Mouse (Mus musculus): ENCODE results near the gene Alox5. TPM values are rescaled to one million over a fixed set of nuclear protein-coding genes. Genes with fewer than 3 reads are reported as not detected.

The Alox5 gene
- total RNA-seq (2017) = 110 and 128 TPM in 2 replicates

GRCm38 (mm10) chr6:116460544-116461283, at the start of gene Alox5:
Gene Alox5 (minus strand): TSS chr6:116461178.
- ATAC-seq (ENCODE audit: extremely low read depth, insufficient number of reproducible peaks, low FRiP score, poor library complexity, severe bottlenecking) = peak; percentile 36; the same call in 1 of the 2 replicates

GRCm38 (mm10) chr6:116506302-116507003, 45.5 kb upstream of the Alox5 start, which contains the start of gene Olfr212:
Gene Olfr212 (plus strand): TSS chr6:116506516.
- ATAC-seq (ENCODE audit: extremely low read depth, insufficient number of reproducible peaks, low FRiP score, poor library complexity, severe bottlenecking) = 0 out of 2 replicates have a peak, but pooled peaks have one; percentile 26

- no peak for ATAC-seq (ENCODE audit: extremely low read depth, insufficient number of reproducible peaks, low FRiP score, poor library complexity, severe bottlenecking)
Observed at GRCm38 (mm10) chr6:116495960-116496359, 35.0 kb upstream of the Alox5 start.

GRCm38 (mm10) chr6:116493742-116494141, 32.8 kb upstream of the Alox5 start:
- no peak for ATAC-seq (ENCODE audit: extremely low read depth, insufficient number of reproducible peaks, low FRiP score, poor library complexity, severe bottlenecking)

GRCm38 (mm10) chr6:116488791-116489190, 27.8 kb upstream of the Alox5 start, which contains the start of gene Olfr211:
Gene Olfr211 (plus strand): TSS chr6:116489091.
- ATAC-seq (ENCODE audit: extremely low read depth, insufficient number of reproducible peaks, low FRiP score, poor library complexity, severe bottlenecking) = no peak

GRCm38 (mm10) chr6:116486833-116487232, 25.9 kb upstream of the Alox5 start:
- ATAC-seq (ENCODE audit: extremely low read depth, insufficient number of reproducible peaks, low FRiP score, poor library complexity, severe bottlenecking) = no peak

GRCm38 (mm10) chr6:116485081-116485480, 24.1 kb upstream of the Alox5 start:
- ATAC-seq (ENCODE audit: extremely low read depth, insufficient number of reproducible peaks, low FRiP score, poor library complexity, severe bottlenecking) = no peak

- ATAC-seq (ENCODE audit: extremely low read depth, insufficient number of reproducible peaks, low FRiP score, poor library complexity, severe bottlenecking) = peak; percentile 85
Observed at GRCm38 (mm10) chr6:116468081-116468480, 7.1 kb upstream of the Alox5 start.

- no peak for ATAC-seq (ENCODE audit: extremely low read depth, insufficient number of reproducible peaks, low FRiP score, poor library complexity, severe bottlenecking)
Observed at GRCm38 (mm10) chr6:116459232-116459631, 1.7 kb downstream of the Alox5 start.

GRCm38 (mm10) chr6:116458728-116459127, 2.2 kb downstream of the Alox5 start:
- ATAC-seq (ENCODE audit: extremely low read depth, insufficient number of reproducible peaks, low FRiP score, poor library complexity, severe bottlenecking) = peak; percentile 34; the same call in 1 of the 2 replicates

GRCm38 (mm10) chr6:116456482-116456881, 4.5 kb downstream of the Alox5 start:
- no peak for ATAC-seq (ENCODE audit: extremely low read depth, insufficient number of reproducible peaks, low FRiP score, poor library complexity, severe bottlenecking)

- peak; percentile 72; the same call in 1 of the 2 replicates for ATAC-seq (ENCODE audit: extremely low read depth, insufficient number of reproducible peaks, low FRiP score, poor library complexity, severe bottlenecking)
Observed at GRCm38 (mm10) chr6:116455781-116456180, 5.2 kb downstream of the Alox5 start.

GRCm38 (mm10) chr6:116440849-116441248, 20.1 kb downstream of the Alox5 start:
- ATAC-seq (ENCODE audit: extremely low read depth, insufficient number of reproducible peaks, low FRiP score, poor library complexity, severe bottlenecking) = no peak

- no peak for ATAC-seq (ENCODE audit: extremely low read depth, insufficient number of reproducible peaks, low FRiP score, poor library complexity, severe bottlenecking)
Observed at GRCm38 (mm10) chr6:116440447-116440846, 20.5 kb downstream of the Alox5 start.

- ATAC-seq (ENCODE audit: extremely low read depth, insufficient number of reproducible peaks, low FRiP score, poor library complexity, severe bottlenecking) = no peak
Observed at GRCm38 (mm10) chr6:116439531-116439930, 21.4 kb downstream of the Alox5 start.

- no peak for ATAC-seq (ENCODE audit: extremely low read depth, insufficient number of reproducible peaks, low FRiP score, poor library complexity, severe bottlenecking)
Observed at GRCm38 (mm10) chr6:116438864-116439263, 22.1 kb downstream of the Alox5 start.

GRCm38 (mm10) chr6:116428282-116428681, 32.7 kb downstream of the Alox5 start:
- ATAC-seq (ENCODE audit: extremely low read depth, insufficient number of reproducible peaks, low FRiP score, poor library complexity, severe bottlenecking) = no peak

GRCm38 (mm10) chr6:116427552-116427951, 33.4 kb downstream of the Alox5 start:
- ATAC-seq (ENCODE audit: extremely low read depth, insufficient number of reproducible peaks, low FRiP score, poor library complexity, severe bottlenecking) = no peak

- no peak for ATAC-seq (ENCODE audit: extremely low read depth, insufficient number of reproducible peaks, low FRiP score, poor library complexity, severe bottlenecking)
Observed at GRCm38 (mm10) chr6:116423664-116424063, 37.3 kb downstream of the Alox5 start.

- no peak for ATAC-seq (ENCODE audit: extremely low read depth, insufficient number of reproducible peaks, low FRiP score, poor library complexity, severe bottlenecking)
Observed at GRCm38 (mm10) chr6:116422991-116423390, 38.0 kb downstream of the Alox5 start.

Measured in neutrophil, adult 5-6 weeks (primary cell).